Mouse (Mus musculus): ENCODE data around the gene Ptafr.
"Not testable (repeated sequence)": the region's sequence is repeated elsewhere in the genome, so short reads cannot be mapped to it uniquely, and the experiment has no call there.

The Ptafr gene

GRCm38 (mm10) chr4:132555550-132555949 lies 8.3 kb upstream of the Ptafr start:
- DNase-seq (ENCODE audit: low spot score): not testable (repeated sequence)

GRCm38 (mm10) chr4:132563261-132563660 lies 606 bp upstream of the Ptafr start:
- no peak for DNase-seq (ENCODE audit: low spot score)

- DNase-seq (ENCODE audit: low spot score): no peak
These were observed 1.4 kb downstream of the Ptafr start for GRCm38 (mm10) chr4:132565089-132565747.

GRCm38 (mm10) chr4:132567361-132567779 lies 3.5 kb downstream of the Ptafr start:
- no peak for DNase-seq (ENCODE audit: low spot score)

GRCm38 (mm10) chr4:132569115-132569514 lies 5.2 kb downstream of the Ptafr start:
- no peak for DNase-seq (ENCODE audit: low spot score)

- no peak for DNase-seq (ENCODE audit: low spot score)
These were observed 7.3 kb downstream of the Ptafr start for GRCm38 (mm10) chr4:132571190-132571589.

GRCm38 (mm10) chr4:132573327-132573726 lies 9.5 kb downstream of the Ptafr start:
- DNase-seq (ENCODE audit: low spot score): no peak

- no peak for DNase-seq (ENCODE audit: low spot score)
These were observed 11.0 kb downstream of the Ptafr start for GRCm38 (mm10) chr4:132574809-132575347.

GRCm38 (mm10) chr4:132583781-132584180 lies 19.9 kb downstream of the Ptafr start:
- no peak for DNase-seq (ENCODE audit: low spot score)

- DNase-seq (ENCODE audit: low spot score): no peak
These were observed 21.1 kb downstream of the Ptafr start for GRCm38 (mm10) chr4:132584975-132585374.

GRCm38 (mm10) chr4:132586282-132586681 lies 22.4 kb downstream of the Ptafr start:
- no peak for DNase-seq (ENCODE audit: low spot score)

- DNase-seq (ENCODE audit: low spot score): no peak
These were observed 24.6 kb downstream of the Ptafr start for GRCm38 (mm10) chr4:132588512-132588911.

- no peak for DNase-seq (ENCODE audit: low spot score)
These were observed 26.8 kb downstream of the Ptafr start for GRCm38 (mm10) chr4:132590642-132591041.

- no peak for DNase-seq (ENCODE audit: low spot score)
These were observed 29.1 kb downstream of the Ptafr start for GRCm38 (mm10) chr4:132592958-132593357.

GRCm38 (mm10) chr4:132594191-132594590 lies 30.3 kb downstream of the Ptafr start:
- no peak for DNase-seq (ENCODE audit: low spot score)

GRCm38 (mm10) chr4:132598861-132599260 lies 35.0 kb downstream of the Ptafr start:
- no peak for DNase-seq (ENCODE audit: low spot score)

GRCm38 (mm10) chr4:132599764-132600163 lies 35.9 kb downstream of the Ptafr start:
- DNase-seq (ENCODE audit: low spot score): no peak

GRCm38 (mm10) chr4:132600465-132600864 lies 36.6 kb downstream of the Ptafr start:
- DNase-seq (ENCODE audit: low spot score): no peak

- not testable (repeated sequence) for DNase-seq (ENCODE audit: low spot score)
These were observed 37.4 kb downstream of the Ptafr start for GRCm38 (mm10) chr4:132601242-132601641.

GRCm38 (mm10) chr4:132603468-132603867 lies 39.6 kb downstream of the Ptafr start:
- DNase-seq (ENCODE audit: low spot score): no peak

- no peak for DNase-seq (ENCODE audit: low spot score)
These were observed 41.9 kb downstream of the Ptafr start for GRCm38 (mm10) chr4:132605816-132606215.

GRCm38 (mm10) chr4:132608147-132608546 lies 44.3 kb downstream of the Ptafr start:
- DNase-seq (ENCODE audit: low spot score): no peak

GRCm38 (mm10) chr4:132610301-132610984 lies 46.6 kb downstream of the Ptafr start:
- no peak for DNase-seq (ENCODE audit: low spot score)
